Mouse (Mus musculus) CH12.LX (cell line): ENCODE results near the gene Lrp5. TPM values are rescaled to one million over a fixed set of nuclear protein-coding genes. Genes with fewer than 3 reads are reported as not detected.

Source experiments
- DNase-seq: peaks from one replicate; pipeline ENCODE4 v3.0.0-alpha.2; 2013; ENCODE audit errors: extremely low read depth
- H3K27ac ChIP-seq: 2 replicates; pipeline ENCODE4 v1.5.1; 2012; ENCODE audit warnings: low read depth, mild to moderate bottlenecking, control low read depth, moderate library complexity; ENCODE audit not compliant: insufficient read depth
- H3K27me3 ChIP-seq: replicated peaks from 2 replicates; pipeline ENCODE3; 2012; ENCODE audit warnings: inconsistent platforms
- H3K36me3 ChIP-seq, 2 experiments: replicated peaks in 1 of 2; 2 replicates each; pipeline versions ENCODE3 to v1.6.1; 2012; ENCODE audit warnings: inconsistent platforms in 1 of 2, low read length in 1 of 2, mild to moderate bottlenecking in 1 of 2, mixed read lengths in 1 of 2, moderate library complexity in 1 of 2; ENCODE audit not compliant: control insufficient read depth in 1 of 2, insufficient read depth in 1 of 2
- H3K4me1 ChIP-seq, 2 experiments: 2 replicates each; pipeline ENCODE4 v1.6.1; 2012; ENCODE audit warnings: inconsistent platforms in 1 of 2, moderate library complexity in 1 of 2; ENCODE audit not compliant: insufficient read depth in 2 of 2, control insufficient read depth in 1 of 2
- H3K4me2 ChIP-seq: 2 replicates; pipeline ENCODE4 v1.6.1; 2012; ENCODE audit warnings: low read depth, mild to moderate bottlenecking, control low read depth; ENCODE audit not compliant: poor library complexity, insufficient read depth, severe bottlenecking
- H3K4me3 ChIP-seq, 3 experiments: fragments of 150-350 bp in 1 of 3; sonication (generic) in 1 of 3; replicated peaks in 1 of 3; 2 replicates each; pipeline versions ENCODE3 to v1.5.1; 2011 to 2012; ENCODE audit warnings: low read depth in 2 of 3, low read length in 2 of 3, mild to moderate bottlenecking in 2 of 3, moderate library complexity in 2 of 3, control low read depth in 1 of 3, improper control_type of control experiment in 1 of 3, inconsistent platforms in 1 of 3, mixed read lengths in 1 of 3; ENCODE audit not compliant: poor library complexity in 1 of 3
- H3K79me2 ChIP-seq: replicated peaks from 2 replicates; pipeline ENCODE4 v1.6.1; 2012; ENCODE audit warnings: mild to moderate bottlenecking, moderate library complexity; ENCODE audit not compliant: control insufficient read depth, poor library complexity, insufficient read depth, severe bottlenecking; ENCODE audit errors: extremely low read depth
- H3K9ac ChIP-seq: 2 replicates; pipeline ENCODE4 v1.6.1; 2012; ENCODE audit warnings: low read depth, mild to moderate bottlenecking, control low read depth, moderate library complexity; ENCODE audit not compliant: insufficient read depth
- H3K9me3 ChIP-seq: replicated peaks from 2 replicates; pipeline ENCODE3; 2012; ENCODE audit warnings: low read length, inconsistent platforms, mixed read lengths
- CHD1 ChIP-seq: IDR thresholded peaks from 2 replicates; pipeline ENCODE4 v1.6.1; 2012; ENCODE audit warnings: low read depth, low read length, improper control_type of control experiment, inconsistent platforms
- CTCF ChIP-seq, 2 experiments: IDR thresholded peaks in 1 of 2; conservative IDR thresholded peaks in 1 of 2; 2 replicates each; pipeline ENCODE4 v1.5.1; 2011 to 2012; ENCODE audit warnings: low read depth in 2 of 2, low read length in 2 of 2, improper control_type of control experiment in 1 of 2, inconsistent platforms in 1 of 2, mild to moderate bottlenecking in 1 of 2, moderate library complexity in 1 of 2
- ELF1 ChIP-seq: IDR thresholded peaks from 2 replicates; pipeline ENCODE4 v1.6.1; 2014; ENCODE audit warnings: low read depth, mild to moderate bottlenecking, inconsistent platforms, low read length, improper control_type of control experiment
- EP300 ChIP-seq: IDR thresholded peaks from 2 replicates; pipeline ENCODE4 v1.6.1; 2011; ENCODE audit warnings: low read length, improper control_type of control experiment
- ETS1 ChIP-seq: conservative IDR thresholded peaks from 2 replicates; pipeline ENCODE4 v1.6.1; 2012; ENCODE audit warnings: low read depth, mild to moderate bottlenecking, inconsistent platforms, low read length, improper control_type of control experiment, moderate library complexity
- GABPA ChIP-seq: IDR thresholded peaks from 2 replicates; pipeline ENCODE4 v1.6.1; 2012; ENCODE audit warnings: low read depth, low read length, improper control_type of control experiment, inconsistent platforms; ENCODE audit not compliant: insufficient replicate concordance
- HCFC1 ChIP-seq: IDR thresholded peaks from 2 replicates; pipeline ENCODE4 v1.6.1; 2012; ENCODE audit warnings: low read depth, mild to moderate bottlenecking, inconsistent platforms, low read length, improper control_type of control experiment
- JUN ChIP-seq: IDR thresholded peaks from 2 replicates; pipeline ENCODE4 v1.6.1; 2011; ENCODE audit warnings: low read depth, mild to moderate bottlenecking, low read length, improper control_type of control experiment, moderate library complexity; ENCODE audit not compliant: insufficient read depth
- JUND ChIP-seq: conservative IDR thresholded peaks from 2 replicates; pipeline ENCODE4 v1.6.1; 2011; ENCODE audit warnings: low read depth, low read length, improper control_type of control experiment
- MAFK ChIP-seq: IDR thresholded peaks from 2 replicates; pipeline ENCODE4 v1.6.1; 2011; ENCODE audit warnings: low read length, improper control_type of control experiment; ENCODE audit not compliant: insufficient replicate concordance
- MAZ ChIP-seq: IDR thresholded peaks from 2 replicates; pipeline ENCODE4 v1.6.1; 2012; ENCODE audit warnings: low read depth, mild to moderate bottlenecking, inconsistent platforms, low read length, improper control_type of control experiment, moderate library complexity
- MEF2A ChIP-seq: IDR thresholded peaks from 2 replicates; pipeline ENCODE4 v1.6.1; 2014; ENCODE audit warnings: low read depth, mild to moderate bottlenecking, inconsistent platforms, low read length, improper control_type of control experiment, borderline replicate concordance
- MXI1 ChIP-seq: IDR thresholded peaks from 2 replicates; pipeline ENCODE4 v1.6.1; 2011; ENCODE audit warnings: mild to moderate bottlenecking, low read depth, low read length, improper control_type of control experiment
- MYC ChIP-seq: IDR thresholded peaks from 2 replicates; pipeline ENCODE4 v1.6.1; 2011; ENCODE audit warnings: low read depth, mild to moderate bottlenecking, improper control_type of control experiment, low read length
- NRF1 ChIP-seq: IDR thresholded peaks from 2 replicates; pipeline ENCODE4 v1.6.1; 2014; ENCODE audit warnings: low read depth, mild to moderate bottlenecking, inconsistent platforms, low read length, improper control_type of control experiment, moderate library complexity
- PAX5 ChIP-seq: IDR thresholded peaks from 2 replicates; pipeline ENCODE4 v1.6.1; 2012; ENCODE audit warnings: low read length, inconsistent platforms, mixed read lengths
- RAD21 ChIP-seq: IDR thresholded peaks from 2 replicates; pipeline ENCODE4 v1.6.1; 2011; ENCODE audit warnings: low read depth, mild to moderate bottlenecking, low read length, improper control_type of control experiment, moderate library complexity
- TBP ChIP-seq: conservative IDR thresholded peaks from 2 replicates; pipeline ENCODE4 v1.6.1; 2011; ENCODE audit warnings: low read depth, low read length, improper control_type of control experiment
- TCF12 ChIP-seq: IDR thresholded peaks from 2 replicates; pipeline ENCODE4 v1.6.1; 2014; ENCODE audit warnings: low read depth, mild to moderate bottlenecking, inconsistent platforms, low read length, improper control_type of control experiment
- UBTF ChIP-seq: IDR thresholded peaks from 2 replicates; pipeline ENCODE4 v1.6.1; 2012; ENCODE audit warnings: low read depth, mild to moderate bottlenecking, inconsistent platforms, low read length, improper control_type of control experiment, moderate library complexity
- USF1 ChIP-seq: IDR thresholded peaks from 2 replicates; pipeline ENCODE4 v1.6.1; 2014; ENCODE audit warnings: low read depth, mild to moderate bottlenecking, inconsistent platforms, low read length, improper control_type of control experiment
- ZMIZ1 ChIP-seq: IDR thresholded peaks from 2 replicates; pipeline ENCODE4 v1.6.1; 2012; ENCODE audit warnings: low read depth, mild to moderate bottlenecking, inconsistent platforms, low read length, improper control_type of control experiment
- dilution Hi-C: fragments of 300-500 bp; cut with MboI; formaldehyde crosslinking; loops from 2 replicates; pipeline ENCODE4 v1.14.3; 2020; ENCODE audit warnings: low sequenced_read_pairs; ENCODE audit not compliant: extremely low pct_unique_long_range_greater_than_20kb, extremely low pct_ligation_motif_present
- in situ Hi-C: fragments of 300-500 bp; cut with MboI; formaldehyde crosslinking; loops from 3 replicates; pipeline ENCODE4 v1.14.3; 2019; ENCODE audit warnings: low sequenced_read_pairs, low pct_ligation_motif_present, low pct_unique_long_range_greater_than_20kb, mixed read lengths
- polyA plus RNA-seq: library from polyadenylated mRNA; unstranded; fragments of >175 nt; gene quantifications from 2 replicates; pipeline ENCODE4 v1.2.1, GENCODE M21; 2012; ENCODE audit warnings: low read depth; ENCODE audit not compliant: insufficient read length
- total RNA-seq, 2 experiments: library from RNA; depleted of rRNA; stranded (reverse); fragments of 300-350 nt in 1 of 2; fragments of >200 nt in 1 of 2; gene quantifications; 2 replicates each; pipeline ENCODE4 v1.2.3; 2012 to 2014

The Lrp5 gene
- total and polyA plus RNA-seq, 3 experiments: 0.13 to 1.4 (median 1.1) TPM

DNA sequence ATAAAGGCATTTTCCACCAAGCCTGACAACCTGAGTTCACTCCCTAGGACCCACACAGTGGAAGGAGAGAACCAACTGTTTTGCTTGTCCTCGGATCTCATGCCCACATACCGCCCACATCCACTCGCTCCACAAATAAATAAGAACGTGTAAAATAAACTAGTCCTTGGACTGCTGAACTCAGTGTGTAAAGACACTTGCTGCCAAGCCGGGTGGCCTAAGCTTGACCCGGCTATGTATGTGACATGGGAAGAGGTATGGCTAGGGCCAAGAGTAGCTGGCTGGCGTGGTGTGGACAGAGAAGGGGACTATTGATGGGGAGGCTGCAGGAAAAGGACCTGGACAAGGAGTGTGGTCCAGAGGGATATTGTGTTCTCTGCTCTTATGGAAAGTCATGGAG, 11.7 kb upstream of the Lrp5 start:
- 0 out of 4 replicates have a peak, but pooled peaks cover 2% of the 10 kb centered on the region in 2 experiments for H3K4me1 ChIP-seq
- no peaks in the 10 kb centered on the region for H3K79me2 ChIP-seq
- no peak overlapping the region for H3K27ac ChIP-seq
- TF ChIP-seq NRF1: no peak
- TF ChIP-seq, all 38 proteins: peak for 0
- Histone ChIP-seq H3K9me3 (no peaks in the 10 kb centered on the region), H3K36me3 (no peaks in the 10 kb centered on the region), H3K4me3 (no peak overlapping the region), H3K4me2 (no peak overlapping the region), H3K27me3 (peaks cover 3% of the 10 kb centered on the region), H3K9ac (no peak overlapping the region)
- dilution Hi-C loops (no loop called here), in situ Hi-C loops (no loop called here)
- DNase-seq: no peak

DNA sequence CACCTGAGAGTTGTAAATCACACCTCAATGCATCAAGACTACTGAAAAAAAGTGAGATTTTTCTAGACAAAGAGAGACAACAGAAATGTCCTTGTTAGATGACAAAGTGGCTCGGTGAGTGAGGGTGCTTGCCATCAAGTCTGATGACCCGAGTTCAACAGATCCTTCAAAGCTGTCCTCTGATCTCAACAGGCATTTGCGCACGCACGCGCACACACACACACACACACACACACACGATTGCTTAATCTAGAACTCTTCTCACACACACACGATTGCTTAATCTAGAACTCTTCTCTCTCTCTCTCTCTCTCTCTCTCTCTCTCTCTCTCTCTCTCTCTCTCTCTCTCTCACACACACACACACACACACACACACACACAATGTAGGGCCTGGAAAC, 9.6 kb upstream of the Lrp5 start:
- TF ChIP-seq PAX5: no peak
- TF ChIP-seq USF1: no peak
- TF ChIP-seq ZMIZ1: no peak
- no peak for TF ChIP-seq CHD1
- TF ChIP-seq GABPA: no peak
- TF ChIP-seq MAZ: no peak
- TF ChIP-seq RAD21: no peak
- TF ChIP-seq EP300: no peak
- peaks cover 3% of the 10 kb centered on the region for H3K27me3 ChIP-seq

DNA sequence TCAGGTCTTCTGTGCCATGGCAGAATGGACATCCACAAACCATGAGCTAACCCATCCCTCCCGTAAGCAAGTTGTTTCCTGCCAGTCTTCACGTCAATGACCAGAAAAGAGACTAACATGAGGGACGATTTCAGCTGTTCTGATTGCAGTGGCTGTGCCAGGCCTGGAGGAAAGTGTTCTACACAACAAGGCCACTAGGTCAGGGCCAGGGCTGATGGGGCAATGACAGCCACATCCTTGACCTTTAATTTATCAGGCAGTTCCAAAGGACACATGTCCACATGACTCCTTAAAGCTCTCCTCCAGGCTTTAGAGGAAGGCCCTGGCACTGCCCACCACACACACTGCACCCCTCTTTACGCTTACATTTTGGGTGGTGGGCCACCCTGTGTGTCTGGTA, 9.1 kb upstream of the Lrp5 start:
- no peak overlapping the region for H3K4me3 ChIP-seq
- H3K4me2 ChIP-seq: no peak overlapping the region
- in situ Hi-C loops (no loop called here), dilution Hi-C loops (no loop called here)
- H3K27me3 ChIP-seq: peaks cover 3% of the 10 kb centered on the region
- no peak for DNase-seq
- H3K79me2 ChIP-seq: no peaks in the 10 kb centered on the region
- no peaks in the 10 kb centered on the region for H3K9me3 ChIP-seq
- TF ChIP-seq EP300 (no peak), PAX5 (no peak), CHD1 (no peak), UBTF (no peak), GABPA (no peak), TBP (no peak), TCF12 (no peak), JUND (no peak), ELF1 (no peak), HCFC1 (no peak), MEF2A (no peak), JUN (no peak), MXI1 (no peak), MAFK (no peak), CTCF (conservative IDR thresholded peaks at IDR 0.05 in 1 of 2, IDR thresholded peaks at IDR 0.05 in 1 of 2; ENCODE audit: low read depth in 2 of 2, low read length in 2 of 2) (no peak), RAD21 (no peak), MYC (no peak), ETS1 (no peak), NRF1 (no peak)
- no peak overlapping the region for H3K9ac ChIP-seq
- 0 out of 4 replicates have a peak, but pooled peaks cover 2% of the 10 kb centered on the region in 2 experiments for H3K4me1 ChIP-seq
- no peak overlapping the region for H3K27ac ChIP-seq
- no peaks in the 10 kb centered on the region for H3K36me3 ChIP-seq

More for the DNA sequence above, 9.6 kb upstream of the Lrp5 start:
- no peak for DNase-seq
- Histone ChIP-seq H3K36me3 (no peaks in the 10 kb centered on the region), H3K9ac (no peak overlapping the region), H3K27ac (no peak overlapping the region), H3K4me3 (no peak overlapping the region), H3K4me1 (0 out of 4 replicates have a peak, but pooled peaks cover 2% of the 10 kb centered on the region in 2 experiments), H3K79me2 (no peaks in the 10 kb centered on the region), H3K9me3 (no peaks in the 10 kb centered on the region), H3K4me2 (no peak overlapping the region)
- in situ Hi-C loops: no loop called here
- dilution Hi-C loops: no loop called here
